Mouse (Mus musculus) E14TG2a.4 (cell line): ENCODE measurements at regions not wholly inside any gene's neighbourhood (a gene's known extent, or its start where the extent isn't known, plus 50 kb on each side); places are given as distances from the start of the nearest gene placed in this dataset.

ENCODE experiments used
- H3K27me3 ChIP-seq: 2 replicates; pipeline ENCODE4 v1.6.1; 2014; ENCODE audit warnings: low read length, control low read depth; ENCODE audit not compliant: insufficient read depth
- H3K36me3 ChIP-seq: 2 replicates; pipeline ENCODE4 v1.6.1; 2014; ENCODE audit warnings: low read length, control low read depth; ENCODE audit not compliant: insufficient read depth
- H3K4me1 ChIP-seq: replicated peaks from 2 replicates; pipeline ENCODE4 v1.6.1; 2014; ENCODE audit warnings: low read depth, low read length, control low read depth
- H3K4me3 ChIP-seq: replicated peaks from 2 replicates; pipeline ENCODE4 v1.5.1; 2014; ENCODE audit warnings: mild to moderate bottlenecking, low read length
- H3K9me3 ChIP-seq: 2 replicates; pipeline ENCODE4 v1.6.1; 2014; ENCODE audit warnings: low read length, control low read depth
- CTCF ChIP-seq: conservative IDR thresholded peaks from 2 replicates; pipeline ENCODE4 v1.5.1; 2014; ENCODE audit warnings: low read length
- NANOG ChIP-seq: IDR thresholded peaks from 2 replicates; pipeline ENCODE4 v1.6.1; 2014; ENCODE audit warnings: borderline replicate concordance, low read length, mixed read lengths
- POU5F1 ChIP-seq: IDR thresholded peaks from 2 replicates; pipeline ENCODE4 v1.6.1; 2014; ENCODE audit warnings: low read length, borderline replicate concordance

GRCm38 (mm10) chr3:34569998-34570397 lies 80.2 kb upstream of the Sox2 start:
- H3K36me3 ChIP-seq: no peaks in the 10 kb centered on the region
- peaks cover 6% of the 10 kb centered on the region; the same call in 1 of the 2 replicates for H3K27me3 ChIP-seq
- H3K4me3 ChIP-seq: no peak overlapping the region
- no peaks in the 10 kb centered on the region for H3K9me3 ChIP-seq
- H3K4me1 ChIP-seq: no peaks in the 10 kb centered on the region
- TF ChIP-seq NANOG: no peak
- no peak for TF ChIP-seq CTCF
- TF ChIP-seq POU5F1: no peak

- no peak for TF ChIP-seq POU5F1
- no peak for TF ChIP-seq CTCF
- TF ChIP-seq NANOG: no peak
- Histone ChIP-seq H3K27me3 (peaks cover 3% of the 10 kb centered on the region; the same call in 1 of the 2 replicates), H3K9me3 (no peaks in the 10 kb centered on the region), H3K36me3 (no peaks in the 10 kb centered on the region), H3K4me1 (no peaks in the 10 kb centered on the region), H3K4me3 (no peak overlapping the region)
These were observed 82.0 kb upstream of the Sox2 start for GRCm38 (mm10) chr3:34568086-34568650.

GRCm38 (mm10) chr3:34565386-34565785 lies 84.8 kb upstream of the Sox2 start:
- no peak for TF ChIP-seq CTCF

GRCm38 (mm10) chr3:34562893-34563292 lies 87.3 kb upstream of the Sox2 start:
- TF ChIP-seq POU5F1 (no peak), NANOG (no peak), CTCF (no peak)
- H3K4me3 ChIP-seq: no peak overlapping the region
- no peaks in the 10 kb centered on the region for H3K27me3 ChIP-seq
- no peaks in the 10 kb centered on the region for H3K36me3 ChIP-seq
- H3K4me1 ChIP-seq: 0 out of 2 replicates have a peak, but pooled peaks cover 3% of the 10 kb centered on the region
- no peaks in the 10 kb centered on the region for H3K9me3 ChIP-seq

More at GRCm38 (mm10) chr3:34565386-34565785, 84.8 kb upstream of the Sox2 start:
- H3K27me3 ChIP-seq: no peaks in the 10 kb centered on the region
- H3K36me3 ChIP-seq: no peaks in the 10 kb centered on the region
- H3K4me1 ChIP-seq: 0 out of 2 replicates have a peak, but pooled peaks cover under 1% of the 10 kb centered on the region
- no peaks in the 10 kb centered on the region for H3K9me3 ChIP-seq
- no peak overlapping the region for H3K4me3 ChIP-seq

GRCm38 (mm10) chr3:34561709-34562108 lies 88.5 kb upstream of the Sox2 start:
- TF ChIP-seq POU5F1 (no peak), NANOG (no peak), CTCF (no peak)
- Histone ChIP-seq H3K36me3 (no peaks in the 10 kb centered on the region), H3K9me3 (no peaks in the 10 kb centered on the region), H3K4me1 (0 out of 2 replicates have a peak, but pooled peaks cover 3% of the 10 kb centered on the region), H3K27me3 (no peaks in the 10 kb centered on the region), H3K4me3 (no peak overlapping the region)

- no peak for TF ChIP-seq POU5F1
- TF ChIP-seq CTCF: no peak
- no peak for TF ChIP-seq NANOG
These were observed 90.1 kb upstream of the Sox2 start for GRCm38 (mm10) chr3:34559841-34560703.

GRCm38 (mm10) chr3:34558821-34559520 lies 91.2 kb upstream of the Sox2 start:
- TF ChIP-seq NANOG (peak; percentile 72), POU5F1 (no peak)
- H3K36me3 ChIP-seq: no peaks in the 10 kb centered on the region
- H3K4me3 ChIP-seq: no peak overlapping the region
- H3K4me1 ChIP-seq: peaks cover 20% of the 10 kb centered on the region
- H3K27me3 ChIP-seq: no peaks in the 10 kb centered on the region
- H3K9me3 ChIP-seq: no peaks in the 10 kb centered on the region

More at GRCm38 (mm10) chr3:34559841-34560703, 90.1 kb upstream of the Sox2 start:
- Histone ChIP-seq H3K27me3 (no peaks in the 10 kb centered on the region), H3K4me1 (peaks cover 9% of the 10 kb centered on the region), H3K9me3 (no peaks in the 10 kb centered on the region), H3K4me3 (no peak overlapping the region), H3K36me3 (no peaks in the 10 kb centered on the region)

GRCm38 (mm10) chr3:34552542-34553208 lies 97.5 kb upstream of the Sox2 start:
- Histone ChIP-seq H3K4me1 (peaks cover 30% of the 10 kb centered on the region), H3K4me3 (no peak overlapping the region), H3K9me3 (peaks cover 17% of the 10 kb centered on the region), H3K27me3 (no peaks in the 10 kb centered on the region), H3K36me3 (no peaks in the 10 kb centered on the region)
- TF ChIP-seq POU5F1: no peak
- TF ChIP-seq NANOG: no peak
- no peak for TF ChIP-seq CTCF
